Mouse (Mus musculus): ENCODE results near the gene Klf8. TPM values are rescaled to one million over a fixed set of nuclear protein-coding genes. Genes with fewer than 3 reads are reported as not detected.

Klf8 gene
- polyA plus RNA-seq, 1 experiment from 2014 or later, result 3.1 TPM

DNA sequence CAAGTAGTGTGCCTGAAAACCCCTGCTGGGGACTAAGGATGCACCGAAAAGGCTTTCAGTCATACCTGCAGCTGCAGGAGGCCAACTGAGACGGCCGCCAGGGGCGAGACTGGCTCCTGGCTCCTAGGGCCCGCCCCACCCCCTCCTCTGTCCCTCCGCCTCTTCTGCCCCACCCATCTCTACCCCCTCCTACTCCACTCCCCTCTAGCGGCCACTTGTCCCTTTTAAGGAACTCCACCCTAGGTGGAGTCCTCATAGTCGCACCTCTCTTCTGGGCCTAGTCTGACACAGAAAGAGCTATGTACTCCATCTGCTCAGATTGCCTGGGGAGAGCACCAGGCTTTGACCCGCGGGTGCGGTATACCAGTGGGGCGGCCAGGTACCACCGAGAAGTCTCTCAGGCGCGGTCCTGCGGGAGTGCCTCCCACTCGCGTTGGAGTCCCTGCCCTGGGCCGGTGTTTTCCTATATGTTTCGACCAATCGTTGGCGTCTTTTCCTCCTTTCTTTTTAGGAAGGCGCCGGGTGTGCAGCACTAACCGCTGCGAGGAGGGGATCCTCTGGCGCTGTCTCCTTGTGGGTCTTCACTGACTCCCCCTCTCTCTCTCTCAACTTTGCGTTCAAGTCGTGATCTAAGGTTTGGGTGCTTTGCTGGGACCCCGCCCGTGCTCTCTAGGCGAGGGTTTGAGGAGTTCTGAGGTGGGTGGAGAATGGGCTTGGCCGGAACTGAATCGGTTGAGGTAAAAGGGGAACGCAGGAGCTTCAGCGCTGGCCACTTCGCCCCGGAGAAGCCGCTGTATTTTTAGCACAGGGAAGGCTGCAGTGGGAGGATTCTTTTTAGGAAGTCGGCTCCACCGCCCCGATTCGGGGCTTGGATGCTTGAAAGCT, 122.3 kb downstream of the Klf8 start:
- H3K27ac ChIP-seq, result no peak overlapping the region
- peaks cover 12% of the 10 kb centered on the region; the same call in 1 of the 2 replicates for H3K27me3 ChIP-seq
- 19% methylated on average over 41 of the region's 43 CpGs for WGBS

DNA sequence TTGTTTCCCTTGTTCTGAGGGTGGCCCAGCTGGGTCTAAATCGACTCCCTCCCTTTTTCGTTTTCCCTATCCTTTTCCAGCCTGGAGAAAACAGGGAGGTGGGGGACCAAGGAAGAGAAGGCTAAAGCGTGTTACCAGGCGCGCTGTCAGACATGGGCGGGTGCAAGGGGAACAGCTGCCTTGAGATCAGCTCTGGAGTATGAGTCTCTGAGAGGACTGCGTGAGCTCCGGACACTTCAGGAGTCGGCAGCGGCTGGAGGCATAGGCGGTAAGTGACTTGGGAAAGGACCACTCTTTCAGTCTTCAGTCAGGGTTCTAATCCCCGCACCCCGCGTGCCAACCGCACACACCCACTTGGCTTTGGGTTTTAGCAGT, 122.9 kb downstream of the Klf8 start:
- no peak; the same call in 1 of the 2 replicates for ATAC-seq (ENCODE audit: insufficient number of reproducible peaks, insufficient read depth, low FRiP score, low TSS enrichment)
- no peaks in the 10 kb centered on the region for H3K9me3 ChIP-seq
- peak overlapping the region; percentile 70 for H3K4me2 ChIP-seq (replicated peaks)
- H3K27me3 ChIP-seq, result peaks cover 12% of the 10 kb centered on the region; the same call in 1 of the 2 replicates
- no peaks in the 10 kb centered on the region for H3K36me3 ChIP-seq
- H3K27ac ChIP-seq, result no peak overlapping the region
- 17% methylated on average over 15 of the region's 15 CpGs for WGBS
- peak overlapping the region; percentile 40 for H3K4me3 ChIP-seq
- H3K4me1 ChIP-seq, result no peaks in the 10 kb centered on the region
- H3K9ac ChIP-seq, result peak overlapping the region; percentile 33; the same call in 1 of the 2 replicates

More for the DNA sequence above, 122.3 kb downstream of the Klf8 start:
- peak overlapping the region; percentile 40 for H3K4me3 ChIP-seq
- ATAC-seq (ENCODE audit: insufficient number of reproducible peaks, insufficient read depth, low FRiP score, low TSS enrichment), result no peak
- H3K36me3 ChIP-seq, result no peaks in the 10 kb centered on the region
- H3K4me1 ChIP-seq, result no peaks in the 10 kb centered on the region
- peak overlapping the region; percentile 70 for H3K4me2 ChIP-seq (replicated peaks)
- H3K9me3 ChIP-seq, result no peaks in the 10 kb centered on the region
- H3K9ac ChIP-seq, result peak overlapping the region; percentile 33

- Histone ChIP-seq H3K4me2 (replicated peaks) (peak overlapping the region; percentile 70), H3K9me3 (no peaks in the 10 kb centered on the region), H3K27me3 (peaks cover 12% of the 10 kb centered on the region; the same call in 1 of the 2 replicates), H3K27ac (no peak overlapping the region), H3K9ac (no peak overlapping the region), H3K4me3 (peak overlapping the region; percentile 40), H3K4me1 (no peaks in the 10 kb centered on the region), H3K36me3 (no peaks in the 10 kb centered on the region)
- WGBS, result 22% methylated on average over 9 of the region's 9 CpGs
- no peak for ATAC-seq (ENCODE audit: insufficient number of reproducible peaks, insufficient read depth, low FRiP score, low TSS enrichment)
These were observed 123.5 kb downstream of the Klf8 start for GRCm38 (mm10) chrX:153360666-153361269.

- H3K4me3 ChIP-seq, result no peak overlapping the region
- H3K9me3 ChIP-seq, result no peaks in the 10 kb centered on the region
- H3K27me3 ChIP-seq, result no peaks in the 10 kb centered on the region
- no peaks in the 10 kb centered on the region for H3K4me1 ChIP-seq
- no peak overlapping the region for H3K4me2 ChIP-seq (replicated peaks)
- H3K9ac ChIP-seq, result no peak overlapping the region
- WGBS, result 40% methylated on average over 5 of the region's 5 CpGs
- no peak overlapping the region for H3K27ac ChIP-seq
- H3K36me3 ChIP-seq, result no peaks in the 10 kb centered on the region
- ATAC-seq (ENCODE audit: insufficient number of reproducible peaks, insufficient read depth, low FRiP score, low TSS enrichment), result no peak
These were observed 129.5 kb downstream of the Klf8 start for GRCm38 (mm10) chrX:153366754-153367153.

- Histone ChIP-seq H3K4me3 (no peak overlapping the region), H3K27ac (no peak overlapping the region), H3K27me3 (no peaks in the 10 kb centered on the region), H3K4me2 (replicated peaks) (no peak overlapping the region), H3K4me1 (no peaks in the 10 kb centered on the region), H3K9me3 (no peaks in the 10 kb centered on the region), H3K9ac (no peak overlapping the region), H3K36me3 (no peaks in the 10 kb centered on the region)
- no peak for ATAC-seq (ENCODE audit: insufficient number of reproducible peaks, insufficient read depth, low FRiP score, low TSS enrichment)
- 36% methylated on average over 8 of the region's 8 CpGs for WGBS
These were observed 132.5 kb downstream of the Klf8 start for GRCm38 (mm10) chrX:153369780-153370179.

- Histone ChIP-seq H3K27ac (no peak overlapping the region), H3K9me3 (no peaks in the 10 kb centered on the region), H3K9ac (no peak overlapping the region), H3K4me3 (no peak overlapping the region), H3K36me3 (no peaks in the 10 kb centered on the region), H3K4me1 (no peaks in the 10 kb centered on the region), H3K4me2 (replicated peaks) (no peak overlapping the region), H3K27me3 (no peaks in the 10 kb centered on the region)
- WGBS, result 69% methylated on average over 3 of the region's 3 CpGs
- ATAC-seq (ENCODE audit: insufficient number of reproducible peaks, insufficient read depth, low FRiP score, low TSS enrichment), result no peak
These were observed 137.8 kb downstream of the Klf8 start for GRCm38 (mm10) chrX:153375105-153375504.

DNA sequence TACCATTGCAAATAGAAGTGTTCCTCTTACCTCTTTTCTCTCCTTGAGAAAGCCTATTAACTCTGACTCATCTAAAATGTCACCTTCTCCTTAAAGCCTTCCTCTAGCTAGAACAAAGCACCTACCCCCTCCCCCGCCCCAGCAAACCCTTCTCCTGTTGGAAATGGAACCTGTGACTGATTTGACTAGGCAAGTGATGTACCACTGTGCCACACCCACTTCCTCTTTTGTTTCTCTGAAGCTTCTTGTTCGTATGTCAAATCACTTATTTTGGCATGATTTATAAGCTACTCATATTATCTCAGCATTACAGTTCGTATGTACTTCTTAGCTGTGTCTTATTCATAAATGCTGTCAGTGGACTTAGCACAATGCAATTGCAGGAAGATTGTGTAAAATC, 144.5 kb downstream of the Klf8 start:
- WGBS, result 72% methylated on average over 3 of the region's 3 CpGs
- H3K27ac ChIP-seq, result no peak overlapping the region
- H3K27me3 ChIP-seq, result no peaks in the 10 kb centered on the region
- no peak overlapping the region for H3K4me2 ChIP-seq (replicated peaks)
- H3K4me3 ChIP-seq, result no peak overlapping the region
- no peaks in the 10 kb centered on the region for H3K9me3 ChIP-seq
- H3K36me3 ChIP-seq, result no peaks in the 10 kb centered on the region
- no peak for ATAC-seq (ENCODE audit: insufficient number of reproducible peaks, insufficient read depth, low FRiP score, low TSS enrichment)
- no peaks in the 10 kb centered on the region for H3K4me1 ChIP-seq
- H3K9ac ChIP-seq, result no peak overlapping the region

- Histone ChIP-seq H3K4me1 (no peaks in the 10 kb centered on the region), H3K9me3 (no peaks in the 10 kb centered on the region), H3K36me3 (no peaks in the 10 kb centered on the region), H3K27ac (no peak overlapping the region), H3K4me3 (no peak overlapping the region), H3K27me3 (no peaks in the 10 kb centered on the region), H3K4me2 (replicated peaks) (no peak overlapping the region), H3K9ac (no peak overlapping the region)
- no peak for ATAC-seq (ENCODE audit: insufficient number of reproducible peaks, insufficient read depth, low FRiP score, low TSS enrichment)
- WGBS, result 39% methylated on average over 2 of the region's 2 CpGs
These were observed 152.0 kb downstream of the Klf8 start for GRCm38 (mm10) chrX:153389291-153389690.

GRCm38 (mm10) chrX:153417067-153417466, 179.8 kb downstream of the Klf8 start:
- no peaks in the 10 kb centered on the region for H3K4me1 ChIP-seq
- no peaks in the 10 kb centered on the region for H3K9me3 ChIP-seq
- no peaks in the 10 kb centered on the region for H3K27me3 ChIP-seq
- no peak overlapping the region for H3K27ac ChIP-seq
- no peaks in the 10 kb centered on the region for H3K36me3 ChIP-seq
- no peak overlapping the region for H3K9ac ChIP-seq
- no peak overlapping the region for H3K4me2 ChIP-seq (replicated peaks)
- no peak overlapping the region for H3K4me3 ChIP-seq
- WGBS, result 84% methylated on average over 5 of the region's 5 CpGs
- ATAC-seq (ENCODE audit: insufficient number of reproducible peaks, insufficient read depth, low FRiP score, low TSS enrichment), result no peak

GRCm38 (mm10) chrX:153433659-153434293, 196.5 kb downstream of the Klf8 start:
- no peak overlapping the region for H3K27ac ChIP-seq
- no peaks in the 10 kb centered on the region for H3K36me3 ChIP-seq
- H3K9ac ChIP-seq, result no peak overlapping the region
- H3K9me3 ChIP-seq, result no peaks in the 10 kb centered on the region
- H3K4me3 ChIP-seq, result no peak overlapping the region
- ATAC-seq (ENCODE audit: insufficient number of reproducible peaks, insufficient read depth, low FRiP score, low TSS enrichment), result no peak
- H3K27me3 ChIP-seq, result no peaks in the 10 kb centered on the region
- H3K4me2 ChIP-seq (replicated peaks), result no peak overlapping the region
- H3K4me1 ChIP-seq, result no peaks in the 10 kb centered on the region
- WGBS, result 48% methylated on average over 5 of the region's 5 CpGs

DNA sequence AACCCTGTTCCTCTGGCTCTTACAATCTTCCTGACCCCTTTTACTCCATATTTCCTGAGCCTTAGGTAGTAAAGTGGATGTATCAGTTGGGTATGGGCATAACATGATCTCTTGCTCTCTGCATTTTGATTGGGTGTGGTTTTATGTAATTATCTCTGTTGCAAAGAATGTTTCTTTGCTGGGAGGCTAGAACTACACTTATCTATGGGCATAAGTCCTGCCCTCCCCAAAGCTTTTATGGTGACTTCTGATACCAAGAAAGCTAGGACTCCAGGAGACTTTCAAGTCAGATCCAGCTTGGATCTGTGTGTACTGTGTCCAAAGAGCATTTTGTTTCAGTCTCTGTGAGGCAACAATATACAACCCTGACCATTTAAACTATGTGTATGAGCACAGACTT, 202.3 kb downstream of the Klf8 start:
- Histone ChIP-seq H3K4me3 (no peak overlapping the region), H3K36me3 (no peaks in the 10 kb centered on the region), H3K9me3 (no peaks in the 10 kb centered on the region), H3K27me3 (no peaks in the 10 kb centered on the region), H3K4me1 (no peaks in the 10 kb centered on the region), H3K27ac (no peak overlapping the region), H3K4me2 (replicated peaks) (no peak overlapping the region), H3K9ac (no peak overlapping the region)
- no peak for ATAC-seq (ENCODE audit: insufficient number of reproducible peaks, insufficient read depth, low FRiP score, low TSS enrichment)

GRCm38 (mm10) chrX:153440018-153440417, 202.8 kb downstream of the Klf8 start:
- no peaks in the 10 kb centered on the region for H3K4me1 ChIP-seq
- H3K36me3 ChIP-seq, result no peaks in the 10 kb centered on the region
- no peaks in the 10 kb centered on the region for H3K9me3 ChIP-seq
- 85% methylated on average over 3 of the region's 3 CpGs for WGBS
- H3K27me3 ChIP-seq, result no peaks in the 10 kb centered on the region
- H3K4me2 ChIP-seq (replicated peaks), result no peak overlapping the region
- no peak for ATAC-seq (ENCODE audit: insufficient number of reproducible peaks, insufficient read depth, low FRiP score, low TSS enrichment)
- no peak overlapping the region for H3K4me3 ChIP-seq
- no peak overlapping the region for H3K27ac ChIP-seq
- H3K9ac ChIP-seq, result no peak overlapping the region
